Mouse (Mus musculus) C2C12 (cell line): ENCODE measurements around the gene Pipox. TPM values are rescaled to one million over a fixed set of nuclear protein-coding genes. Genes with fewer than 3 reads are reported as not detected.

ENCODE experiments used
- H3K27me3 ChIP-seq: one replicate; pipeline ENCODE4 v1.6.1; 2011; ENCODE audit not compliant: control insufficient read depth, insufficient read depth, insufficient read length
- H3K36me3 ChIP-seq: one replicate; pipeline ENCODE4 v1.6.1; 2011; ENCODE audit not compliant: control insufficient read depth, insufficient read depth
- H3K4me3 ChIP-seq: one replicate; pipeline ENCODE4 v1.5.1; 2011; ENCODE audit warnings: mild to moderate bottlenecking, control low read depth; ENCODE audit not compliant: poor library complexity, insufficient read depth, severe bottlenecking
- H3K79me2 ChIP-seq: one replicate; pipeline ENCODE4 v1.6.1; 2011; ENCODE audit not compliant: control insufficient read depth, insufficient read depth
- H3K79me3 ChIP-seq: one replicate; pipeline ENCODE4 v1.6.1; 2011; ENCODE audit warnings: low read depth, control low read depth
- H3ac ChIP-seq: one replicate; pipeline ENCODE3; 2011; ENCODE audit warnings: low read depth; ENCODE audit not compliant: control insufficient read depth, insufficient read length
- CEBPB ChIP-seq: IDR thresholded peaks from one replicate; pipeline ENCODE4 v1.6.1; 2011; ENCODE audit warnings: low read depth, mild to moderate bottlenecking, control low read depth, moderate library complexity
- CTCF ChIP-seq: IDR thresholded peaks from one replicate; pipeline ENCODE4 v1.5.1; 2011; ENCODE audit not compliant: control insufficient read depth, insufficient read depth, insufficient read length
- FOSL1 ChIP-seq: IDR thresholded peaks from one replicate; pipeline ENCODE4 v1.8.0; 2011; ENCODE audit warnings: mild to moderate bottlenecking, low read length; ENCODE audit not compliant: poor library complexity, insufficient read depth, severe bottlenecking
- MAX ChIP-seq: IDR thresholded peaks from one replicate; pipeline ENCODE4 v1.6.1; 2011; ENCODE audit warnings: mild to moderate bottlenecking, control low read depth
- MYOD1 ChIP-seq: IDR thresholded peaks from one replicate; pipeline ENCODE4 v1.6.1; 2011; ENCODE audit warnings: low read depth; ENCODE audit not compliant: control insufficient read depth, insufficient read length
- MYOG ChIP-seq: IDR thresholded peaks from one replicate; pipeline ENCODE4 v1.6.1; 2011; ENCODE audit not compliant: control insufficient read depth, insufficient read length; ENCODE audit errors: extremely low read depth
- USF1 ChIP-seq: IDR thresholded peaks from one replicate; pipeline ENCODE4 v1.6.1; 2011; ENCODE audit warnings: low read depth, mild to moderate bottlenecking, control low read depth, moderate library complexity
- polyA plus RNA-seq: library from polyadenylated mRNA; unstranded; fragments of >200 nt; fragmentation: generic; extraction: Trizol; gene quantifications from one replicate; pipeline ENCODE4 v1.2.1, GENCODE M21; 2012; ENCODE audit warnings: missing spikeins

Pipox gene
- polyA plus RNA-seq, 1 experiment, result not detected

- H3K27me3 ChIP-seq, result peaks cover 12% of the 10 kb centered on the region
- H3K4me3 ChIP-seq, result no peak overlapping the region
- H3K36me3 ChIP-seq, result no peaks in the 10 kb centered on the region
- no peaks in the 10 kb centered on the region for H3K79me3 ChIP-seq
- H3ac ChIP-seq, result no peak overlapping the region
- TF ChIP-seq USF1, result no peak
- no peak for TF ChIP-seq MYOD1
- TF ChIP-seq MYOG, result no peak
- no peak for TF ChIP-seq CEBPB
- no peak for TF ChIP-seq FOSL1
- H3K79me2 ChIP-seq, result no peaks in the 10 kb centered on the region
Measured at GRCm38 (mm10) chr11:77872236-77872635, 21.7 kb downstream of the Pipox start.

- Histone ChIP-seq H3K79me3 (no peaks in the 10 kb centered on the region), H3K79me2 (no peaks in the 10 kb centered on the region), H3K27me3 (peaks cover 9% of the 10 kb centered on the region), H3K36me3 (no peaks in the 10 kb centered on the region), H3ac (no peak overlapping the region), H3K4me3 (no peak overlapping the region)
- no peak for TF ChIP-seq MAX
- no peak for TF ChIP-seq USF1
- TF ChIP-seq CTCF, result no peak
- no peak for TF ChIP-seq MYOD1
- no peak for TF ChIP-seq MYOG
- no peak for TF ChIP-seq FOSL1
- TF ChIP-seq CEBPB, result no peak
Measured at GRCm38 (mm10) chr11:77871436-77871835, 22.5 kb downstream of the Pipox start.

GRCm38 (mm10) chr11:77867419-77868083, 26.3 kb downstream of the Pipox start:
- TF ChIP-seq MYOD1, result no peak
- TF ChIP-seq CTCF, result no peak
- no peak for TF ChIP-seq MYOG
- no peak for TF ChIP-seq FOSL1
- no peak for TF ChIP-seq USF1
- no peak for TF ChIP-seq CEBPB
- no peak for TF ChIP-seq MAX
- Histone ChIP-seq H3K79me2 (no peaks in the 10 kb centered on the region), H3K4me3 (no peak overlapping the region), H3K36me3 (peaks cover 6% of the 10 kb centered on the region), H3K27me3 (no peaks in the 10 kb centered on the region), H3ac (no peak overlapping the region), H3K79me3 (no peaks in the 10 kb centered on the region)

- Histone ChIP-seq H3ac (no peak overlapping the region), H3K36me3 (peaks cover 6% of the 10 kb centered on the region), H3K79me3 (no peaks in the 10 kb centered on the region), H3K4me3 (no peak overlapping the region), H3K27me3 (no peaks in the 10 kb centered on the region), H3K79me2 (no peaks in the 10 kb centered on the region)
- TF ChIP-seq MYOD1, result no peak
- TF ChIP-seq MYOG, result no peak
- TF ChIP-seq CTCF, result no peak
- TF ChIP-seq FOSL1, result no peak
- TF ChIP-seq CEBPB, result no peak
- no peak for TF ChIP-seq MAX
- no peak for TF ChIP-seq USF1
Measured at GRCm38 (mm10) chr11:77864771-77865170, 29.1 kb downstream of the Pipox start.

- H3ac ChIP-seq, result no peak overlapping the region
- H3K79me3 ChIP-seq, result no peaks in the 10 kb centered on the region
- H3K4me3 ChIP-seq, result no peak overlapping the region
- TF ChIP-seq CTCF, result no peak
- H3K27me3 ChIP-seq, result no peaks in the 10 kb centered on the region
- H3K79me2 ChIP-seq, result no peaks in the 10 kb centered on the region
- peaks cover 19% of the 10 kb centered on the region for H3K36me3 ChIP-seq
Measured at GRCm38 (mm10) chr11:77862887-77863286, 31.0 kb downstream of the Pipox start.

GRCm38 (mm10) chr11:77860947-77861346, 32.9 kb downstream of the Pipox start:
- TF ChIP-seq FOSL1 (no peak), MAX (no peak), USF1 (no peak), MYOG (no peak), MYOD1 (no peak), CEBPB (no peak), CTCF (no peak)
- peaks cover 28% of the 10 kb centered on the region for H3K36me3 ChIP-seq

More at GRCm38 (mm10) chr11:77860947-77861346, 32.9 kb downstream of the Pipox start:
- Histone ChIP-seq H3K4me3 (no peak overlapping the region), H3K79me3 (no peaks in the 10 kb centered on the region), H3ac (no peak overlapping the region), H3K79me2 (no peaks in the 10 kb centered on the region), H3K27me3 (no peaks in the 10 kb centered on the region)
